Mouse (Mus musculus) heart, embryonic 11.5 days (tissue): ENCODE measurements around the gene 1700011L22Rik. TPM values are rescaled to one million over a fixed set of nuclear protein-coding genes. Genes with fewer than 3 reads are reported as not detected.

ENCODE experiments used
- ATAC-seq: fragments of 200-750 bp; cut with Nextera tagmentation; replicated peaks from 2 replicates; pipeline ENCODE4 v1.8.0; 2017; ENCODE audit warnings: moderate library complexity; ENCODE audit not compliant: insufficient number of reproducible peaks, low FRiP score, low TSS enrichment
- H3K27ac ChIP-seq: fragments of 300-500 bp; sonication (generic); 2 replicates; pipeline ENCODE4 v1.5.1; 2014; ENCODE audit warnings: mild to moderate bottlenecking, low read depth, low read length
- H3K27me3 ChIP-seq: fragments of 300-500 bp; sonication (generic); 2 replicates; pipeline ENCODE4 v1.6.1; 2014; ENCODE audit warnings: mild to moderate bottlenecking, low read length, mixed read lengths; ENCODE audit not compliant: control insufficient read depth, insufficient read depth
- H3K36me3 ChIP-seq: fragments of 300-500 bp; sonication (generic); 2 replicates; pipeline ENCODE4 v1.6.1; 2014; ENCODE audit warnings: mild to moderate bottlenecking, low read length, moderate library complexity, mixed read lengths; ENCODE audit not compliant: control insufficient read depth, insufficient read depth
- H3K4me1 ChIP-seq: fragments of 300-500 bp; sonication (generic); 2 replicates; pipeline ENCODE4 v1.6.1; 2014; ENCODE audit warnings: low read length; ENCODE audit not compliant: control insufficient read depth, insufficient read depth
- H3K4me2 ChIP-seq: fragments of 300-500 bp; sonication (generic); 2 replicates; pipeline ENCODE4 v1.6.1; 2014; ENCODE audit warnings: mild to moderate bottlenecking, moderate library complexity
- H3K4me3 ChIP-seq: fragments of 300-500 bp; sonication (generic); 2 replicates; pipeline ENCODE4 v1.5.1; 2014; ENCODE audit warnings: low read depth, low read length
- H3K9ac ChIP-seq: fragments of 300-500 bp; sonication (generic); 2 replicates; pipeline ENCODE4 v1.6.1; 2014; ENCODE audit warnings: mild to moderate bottlenecking, low read depth, low read length, moderate library complexity
- H3K9me3 ChIP-seq: fragments of 300-500 bp; sonication (generic); replicated peaks from 2 replicates; pipeline ENCODE4 v1.6.1; 2016; ENCODE audit warnings: low read length; ENCODE audit not compliant: control insufficient read depth
- WGBS: fragments of 180-500 bp; shearing (Covaris S2); extraction: QIAGEN DNeasy Blood & Tissue Kit; methylation state at CpG from one replicate; pipeline ENCODE4 v1.1.7; 2014; ENCODE audit not compliant: insufficient replicate concordance; 5-methylcytosine and 5-hydroxymethylcytosine counted together
- polyA plus RNA-seq: library from polyadenylated mRNA; unstranded; fragments of >200 nt; fragmentation: Nextera tagmentation; extraction: Ambion mirVana; gene quantifications from 2 replicates; pipeline ENCODE4 v1.2.1, GENCODE M21; 2014

1700011L22Rik gene
- polyA plus RNA-seq, 1 experiment from 2014 or later, result not detected

- Histone ChIP-seq H3K4me2 (no peak overlapping the region), H3K4me1 (no peaks in the 10 kb centered on the region), H3K9me3 (0 out of 2 replicates have a peak, but pooled peaks cover 3% of the 10 kb centered on the region), H3K27ac (no peak overlapping the region), H3K4me3 (no peak overlapping the region), H3K9ac (no peak overlapping the region), H3K27me3 (no peaks in the 10 kb centered on the region), H3K36me3 (no peaks in the 10 kb centered on the region)
- 85% methylated on average over 5 of the region's 5 CpGs for WGBS
- ATAC-seq, result no peak
Observed at GRCm38 (mm10) chr8:79261920-79262319, 13.6 kb upstream of the 1700011L22Rik start.

DNA sequence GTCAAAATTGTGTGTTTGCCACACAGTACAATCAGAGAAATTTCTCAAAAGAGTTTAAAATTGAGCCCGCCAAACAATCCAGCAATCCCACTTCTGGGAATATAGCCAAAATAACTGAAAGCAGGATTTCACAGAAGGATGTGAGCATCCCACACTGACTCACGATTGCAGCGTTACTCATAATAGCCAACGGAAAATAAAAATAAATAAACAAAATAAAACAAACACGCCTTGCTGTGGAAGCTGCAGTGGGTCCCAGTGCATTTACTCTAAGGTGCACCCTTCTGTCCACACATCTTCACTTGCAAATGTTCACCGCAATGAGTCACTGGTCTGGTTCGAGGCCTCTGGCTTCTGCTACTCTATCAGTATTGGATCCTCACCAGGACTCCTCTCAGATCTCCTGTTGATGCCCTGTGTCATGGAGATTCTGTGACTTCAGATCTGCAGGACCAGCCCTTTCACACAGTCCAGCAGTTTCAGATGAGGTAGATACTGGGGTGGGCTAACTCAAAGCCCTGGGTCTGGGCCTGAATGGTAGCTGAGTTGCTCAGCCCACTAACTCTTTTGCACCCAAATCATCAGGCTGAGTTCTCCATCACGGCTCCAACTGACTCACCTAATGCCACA, 7.8 kb upstream of the 1700011L22Rik start:
- no peaks in the 10 kb centered on the region for H3K4me1 ChIP-seq
- 72% methylated on average over 8 of the region's 8 CpGs for WGBS
- no peaks in the 10 kb centered on the region for H3K27me3 ChIP-seq
- no peak overlapping the region for H3K27ac ChIP-seq
- no peaks in the 10 kb centered on the region for H3K9me3 ChIP-seq
- H3K4me2 ChIP-seq, result no peak overlapping the region
- H3K9ac ChIP-seq, result no peak overlapping the region
- no peaks in the 10 kb centered on the region for H3K36me3 ChIP-seq
- ATAC-seq, result no peak
- no peak overlapping the region for H3K4me3 ChIP-seq

DNA sequence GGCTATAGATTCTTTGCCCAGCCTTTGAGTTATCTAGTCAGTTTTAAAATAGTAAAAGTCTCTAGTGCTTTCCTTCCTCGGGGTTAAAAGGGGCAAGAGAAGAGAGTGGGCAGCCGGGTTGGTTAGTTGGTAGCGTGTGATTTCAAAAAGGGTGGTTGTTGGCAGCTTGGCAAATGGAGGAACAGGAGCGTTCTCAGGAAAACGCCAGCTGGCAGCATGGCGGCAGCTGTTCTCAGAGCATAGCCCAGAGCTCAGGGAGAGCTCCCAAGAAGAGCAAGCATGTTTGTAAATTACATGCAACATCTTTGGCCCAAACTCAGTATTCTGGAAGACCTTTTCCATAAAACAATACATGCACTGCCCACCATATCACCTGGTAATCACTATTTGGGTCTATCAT, 5.4 kb upstream of the 1700011L22Rik start:
- Histone ChIP-seq H3K4me1 (no peaks in the 10 kb centered on the region), H3K4me2 (no peak overlapping the region), H3K27ac (no peak overlapping the region), H3K27me3 (no peaks in the 10 kb centered on the region), H3K9ac (no peak overlapping the region), H3K36me3 (no peaks in the 10 kb centered on the region), H3K9me3 (no peaks in the 10 kb centered on the region), H3K4me3 (no peak overlapping the region)
- ATAC-seq, result no peak
- 84% methylated on average over 6 of the region's 6 CpGs for WGBS

DNA sequence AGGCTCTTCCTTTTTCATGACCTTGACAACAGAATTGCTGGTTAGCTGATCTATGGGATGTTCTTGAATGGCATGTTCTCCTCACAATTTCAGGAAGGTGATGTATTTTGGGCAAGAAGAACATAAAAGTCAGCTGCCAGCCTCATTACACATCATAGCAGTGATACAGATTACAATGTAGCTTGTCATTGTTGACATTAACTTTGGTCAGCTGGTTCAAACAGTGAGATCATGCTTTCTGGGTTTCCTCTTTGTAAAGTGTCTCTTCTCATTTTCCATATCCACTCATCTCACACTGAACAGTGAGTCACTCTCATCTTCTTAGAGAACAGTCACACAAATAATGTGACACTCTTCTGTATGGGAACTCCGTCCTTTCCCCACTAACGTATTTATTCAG, 4.9 kb downstream of the 1700011L22Rik start:
- Histone ChIP-seq H3K4me1 (0 out of 2 replicates have a peak, but pooled peaks cover 8% of the 10 kb centered on the region), H3K9ac (no peak overlapping the region), H3K36me3 (no peaks in the 10 kb centered on the region), H3K27me3 (no peaks in the 10 kb centered on the region), H3K4me3 (no peak overlapping the region), H3K9me3 (no peaks in the 10 kb centered on the region), H3K27ac (no peak overlapping the region), H3K4me2 (no peak overlapping the region)
- no peak for ATAC-seq
- 79% methylated on average over 2 of the region's 2 CpGs for WGBS

DNA sequence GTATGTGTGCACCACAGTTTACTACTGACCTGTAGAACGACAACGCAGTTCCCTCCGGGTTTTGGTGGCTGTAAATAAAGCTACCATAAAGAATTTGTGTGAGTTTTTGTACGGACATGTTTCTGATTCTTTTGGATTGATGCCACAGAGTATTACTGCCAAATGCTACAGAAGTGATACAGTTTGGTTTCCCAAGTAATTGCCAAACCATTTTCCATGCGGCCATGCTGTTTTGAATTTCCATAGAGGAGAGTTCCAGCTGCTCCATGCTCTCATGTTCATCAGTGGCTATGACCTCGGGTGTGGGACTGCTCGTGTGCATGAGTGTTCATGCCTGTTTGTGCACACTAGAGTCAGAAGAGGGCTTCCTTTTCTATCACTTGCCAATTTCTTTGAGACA, 8.4 kb downstream of the 1700011L22Rik start:
- WGBS, result 74% methylated on average over 7 of the region's 7 CpGs

GRCm38 (mm10) chr8:79239320-79239719, 9.1 kb downstream of the 1700011L22Rik start:
- H3K4me2 ChIP-seq, result no peak overlapping the region
- no peak overlapping the region for H3K4me3 ChIP-seq
- H3K36me3 ChIP-seq, result no peaks in the 10 kb centered on the region
- H3K4me1 ChIP-seq, result no peaks in the 10 kb centered on the region
- H3K27me3 ChIP-seq, result no peaks in the 10 kb centered on the region
- no peaks in the 10 kb centered on the region for H3K9me3 ChIP-seq
- H3K27ac ChIP-seq, result no peak overlapping the region
- 71% methylated on average over 3 of the region's 3 CpGs for WGBS
- no peak for ATAC-seq
- H3K9ac ChIP-seq, result no peak overlapping the region

More for the DNA sequence above, 8.4 kb downstream of the 1700011L22Rik start:
- Histone ChIP-seq H3K4me2 (no peak overlapping the region), H3K27me3 (no peaks in the 10 kb centered on the region), H3K9me3 (no peaks in the 10 kb centered on the region), H3K36me3 (no peaks in the 10 kb centered on the region), H3K4me1 (no peaks in the 10 kb centered on the region), H3K4me3 (no peak overlapping the region), H3K27ac (no peak overlapping the region), H3K9ac (no peak overlapping the region)
- ATAC-seq, result no peak

- no peak for ATAC-seq
- no peak overlapping the region for H3K4me3 ChIP-seq
- H3K36me3 ChIP-seq, result no peaks in the 10 kb centered on the region
- no peaks in the 10 kb centered on the region for H3K9me3 ChIP-seq
- no peak overlapping the region for H3K9ac ChIP-seq
- H3K27me3 ChIP-seq, result no peaks in the 10 kb centered on the region
- 79% methylated on average over 8 of the region's 8 CpGs for WGBS
- H3K4me1 ChIP-seq, result no peaks in the 10 kb centered on the region
- H3K27ac ChIP-seq, result no peak overlapping the region
- no peak overlapping the region for H3K4me2 ChIP-seq
Observed at GRCm38 (mm10) chr8:79229266-79229888, 19.0 kb downstream of the 1700011L22Rik start.

DNA sequence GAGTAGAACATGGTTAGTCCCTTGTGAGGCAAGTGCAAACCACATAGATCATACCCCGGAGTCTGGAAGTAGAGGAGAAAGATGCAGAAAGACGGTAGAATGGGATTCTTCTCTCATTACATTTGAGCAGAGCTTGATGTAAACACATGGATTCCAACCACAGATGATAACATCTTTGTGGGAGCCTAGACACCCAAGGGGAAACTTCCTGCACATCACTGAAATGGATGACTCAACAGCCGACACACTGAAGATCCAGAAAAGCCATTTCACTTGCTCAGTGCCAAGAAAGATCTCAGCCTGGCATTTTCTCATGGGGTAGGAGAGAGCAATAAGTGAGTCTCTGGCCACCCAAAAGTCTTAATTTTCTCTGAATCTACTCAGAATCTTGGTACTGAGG, 20.5 kb downstream of the 1700011L22Rik start:
- Histone ChIP-seq H3K4me3 (no peak overlapping the region), H3K4me1 (no peaks in the 10 kb centered on the region; the same call in 1 of the 2 replicates), H3K36me3 (no peaks in the 10 kb centered on the region), H3K27ac (no peak overlapping the region), H3K9ac (no peak overlapping the region), H3K4me2 (no peak overlapping the region), H3K9me3 (no peaks in the 10 kb centered on the region), H3K27me3 (no peaks in the 10 kb centered on the region)
- no peak for ATAC-seq
- WGBS, result 87% methylated on average over 3 of the region's 3 CpGs

DNA sequence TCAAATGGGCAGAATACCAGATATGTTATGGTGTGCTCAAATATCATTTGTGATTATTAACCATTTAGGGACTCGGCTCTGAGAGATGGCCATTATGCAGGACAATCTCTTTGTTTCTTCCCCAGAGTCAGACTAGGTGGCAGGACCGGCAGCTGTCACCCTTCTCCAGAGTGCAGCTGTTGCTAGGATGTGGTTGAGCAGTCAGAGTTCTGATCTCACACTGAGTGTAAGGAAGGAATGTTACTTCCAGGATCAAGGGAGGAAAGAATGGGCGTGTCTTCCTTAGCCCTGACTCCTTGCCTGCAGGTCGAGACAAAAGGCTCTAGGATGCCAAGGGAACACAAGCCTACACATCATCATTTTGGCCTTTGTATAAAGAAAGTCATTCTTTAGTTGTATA, 21.2 kb downstream of the 1700011L22Rik start:
- Histone ChIP-seq H3K36me3 (no peaks in the 10 kb centered on the region), H3K9me3 (no peaks in the 10 kb centered on the region), H3K27ac (no peak overlapping the region), H3K4me1 (peaks cover 5% of the 10 kb centered on the region; the same call in 1 of the 2 replicates), H3K4me3 (no peak overlapping the region), H3K9ac (no peak overlapping the region), H3K4me2 (no peak overlapping the region), H3K27me3 (no peaks in the 10 kb centered on the region)
- no peak for ATAC-seq
- WGBS, result 80% methylated on average over 4 of the region's 4 CpGs
